Mouse (Mus musculus): Measurements from ENCODE around the gene Arhgap9.

DNA sequence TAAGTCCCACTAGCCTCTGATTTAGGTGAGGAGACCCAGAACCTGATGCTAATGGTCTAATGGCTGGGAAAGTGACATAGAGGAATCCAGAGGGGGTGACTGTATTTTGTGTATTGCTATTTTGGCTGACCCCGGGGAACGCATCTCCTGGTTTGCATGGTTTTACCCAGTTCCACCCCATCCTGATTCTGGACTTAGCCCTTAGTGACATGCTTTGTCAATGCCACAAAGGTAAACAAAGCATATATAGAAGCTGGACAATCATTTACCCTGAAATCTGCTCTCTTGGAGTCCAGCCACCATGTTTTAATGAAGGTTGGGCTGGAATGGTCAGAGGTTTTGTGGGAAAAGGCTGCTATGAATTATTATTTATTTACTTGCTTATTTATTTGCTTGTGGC lies 46.5 kb downstream of the Arhgap9 start:
- TF ChIP-seq CTCF (IDR thresholded peaks at IDR 0.05; ENCODE audit: low read depth, low read length) (no peak), POLR2A (IDR thresholded peaks at IDR 0.05; ENCODE audit: borderline replicate concordance, low read depth, low read length) (no peak)

Measured in bone marrow macrophage, adult 2 months (primary cell).